ENCODE assay signal across 14 mouse cellular contexts in the genomic region with DNA sequence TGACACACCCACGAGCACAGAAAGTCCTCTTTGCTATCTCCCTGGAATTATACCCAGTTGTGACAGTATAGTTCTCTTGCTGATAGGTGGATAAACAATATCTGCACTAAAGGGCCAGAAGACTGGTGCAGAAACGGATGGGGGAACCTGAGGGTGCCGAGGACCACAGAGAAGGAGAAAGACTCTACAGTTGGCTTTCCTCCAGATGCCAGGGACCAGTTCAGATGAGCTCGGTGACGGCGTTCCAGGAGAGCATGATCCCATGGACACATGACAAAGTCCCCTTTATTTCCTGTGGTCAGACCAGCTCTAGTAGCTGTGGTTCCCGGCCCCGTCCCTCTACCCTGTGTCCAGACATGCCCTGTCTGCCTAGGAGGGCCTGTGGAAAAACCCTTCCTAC. TPM values are rescaled to one million over a fixed set of nuclear protein-coding genes. Genes with fewer than 3 reads are reported as not detected.
A peak's percentile ranks its signal among the peaks of the same experiment; 100 is the strongest.
DNase-seq lines count a peak whose midpoint lies in the region; ATAC-seq lines count a peak whose summit lies in the region.
"Had no signal": no experiment of that assay in that cellular context is flagged by ENCODE, and none has a peak within 500 bp of the region (broad histone marks: within the 10 kb centered on the region; RNA-seq: fewer than 3 reads in every experiment).

No protein-coding gene starts in this region.

- H3K27me3 ChIP-seq in midbrain, embryonic 13.5 days: no peaks in the 10 kb centered on the region
- H3K27me3 ChIP-seq in midbrain, embryonic 10.5 days (ENCODE audit: low read depth, poor library complexity, severe bottlenecking): no peaks in the 10 kb centered on the region
- no peaks in the 10 kb centered on the region for H3K27me3 ChIP-seq in kidney, embryonic 16.5 days (ENCODE audit: insufficient read depth, low read length)
- H3K27me3 ChIP-seq in neural tube, embryonic 13.5 days: no peaks in the 10 kb centered on the region
- H3K27me3 ChIP-seq: embryonic facial prominence, embryonic 15.5 days; limb, embryonic 12.5 days; liver, embryonic 15.5 days had no signal

- whole genome bisulfite sequencing in midbrain, embryonic 13.5 days: 79% methylated on average over 8 of the region's 8 CpGs
- WGBS in midbrain, embryonic 10.5 days: 91% methylated on average over 8 of the region's 8 CpGs
- WGBS in kidney, embryonic 16.5 days: 36% methylated on average over 8 of the region's 8 CpGs
- 16% methylated on average over 8 of the region's 8 CpGs for WGBS in neural tube, embryonic 13.5 days

- H3K4me3 ChIP-seq in midbrain, embryonic 13.5 days (replicated peaks): no peak overlapping the region
- no peak overlapping the region for H3K4me3 ChIP-seq in midbrain, embryonic 10.5 days
- H3K4me3 ChIP-seq in kidney, embryonic 16.5 days (ENCODE audit: low read length): no peak overlapping the region
- H3K4me3 ChIP-seq in neural tube, embryonic 13.5 days: no peak overlapping the region
- H3K4me3 ChIP-seq: embryonic facial prominence, embryonic 15.5 days; limb, embryonic 12.5 days; liver, embryonic 15.5 days had no signal

- H3K4me2 ChIP-seq in midbrain, embryonic 13.5 days (replicated peaks): no peak overlapping the region
- no peak overlapping the region for H3K4me2 ChIP-seq in kidney, embryonic 16.5 days (replicated peaks; ENCODE audit: low read depth, low read length)
- peak overlapping the region; percentile 34 for H3K4me2 ChIP-seq in neural tube, embryonic 13.5 days
- H3K4me2 ChIP-seq: embryonic facial prominence, embryonic 15.5 days; limb, embryonic 12.5 days; liver, embryonic 15.5 days had no signal

- H3K9me3 ChIP-seq in midbrain, embryonic 13.5 days: no peaks in the 10 kb centered on the region
- H3K9me3 ChIP-seq in midbrain, embryonic 10.5 days (replicated peaks): no peaks in the 10 kb centered on the region
- H3K9me3 ChIP-seq in kidney, embryonic 16.5 days (ENCODE audit: low read length): no peaks in the 10 kb centered on the region
- no peaks in the 10 kb centered on the region for H3K9me3 ChIP-seq in neural tube, embryonic 13.5 days
- H3K9me3 ChIP-seq: embryonic facial prominence, embryonic 15.5 days; limb, embryonic 12.5 days; liver, embryonic 15.5 days had no signal

- H3K36me3 ChIP-seq in midbrain, embryonic 13.5 days: no peaks in the 10 kb centered on the region
- H3K36me3 ChIP-seq in midbrain, embryonic 10.5 days: no peaks in the 10 kb centered on the region
- no peaks in the 10 kb centered on the region for H3K36me3 ChIP-seq in kidney, embryonic 16.5 days (ENCODE audit: insufficient read depth, low read length)
- no peaks in the 10 kb centered on the region for H3K36me3 ChIP-seq in neural tube, embryonic 13.5 days
- H3K36me3 ChIP-seq: embryonic facial prominence, embryonic 15.5 days; limb, embryonic 12.5 days; liver, embryonic 15.5 days had no signal

- no peak overlapping the region; the same call in 1 of the 2 replicates for H3K27ac ChIP-seq in midbrain, embryonic 13.5 days
- no peak overlapping the region for H3K27ac ChIP-seq in midbrain, embryonic 10.5 days (replicated peaks)
- H3K27ac ChIP-seq in kidney, embryonic 16.5 days (ENCODE audit: low read length): 0 out of 2 replicates have a peak overlapping the region, but pooled peaks have one; percentile 15
- peak overlapping the region; percentile 75 for H3K27ac ChIP-seq in neural tube, embryonic 13.5 days (replicated peaks)
- H3K27ac ChIP-seq: embryonic facial prominence, embryonic 15.5 days; limb, embryonic 12.5 days; liver, embryonic 15.5 days had no signal

- H3K9ac ChIP-seq in midbrain, embryonic 13.5 days (replicated peaks): no peak overlapping the region
- H3K9ac ChIP-seq in kidney, embryonic 16.5 days (replicated peaks; ENCODE audit: low read length): no peak overlapping the region
- no peak overlapping the region for H3K9ac ChIP-seq in neural tube, embryonic 13.5 days
- H3K9ac ChIP-seq: embryonic facial prominence, embryonic 15.5 days; limb, embryonic 12.5 days; liver, embryonic 15.5 days had no signal

- 0 out of 2 replicates have a peak, but pooled peaks have one; percentile 16 for ATAC-seq in midbrain, embryonic 13.5 days
- ATAC-seq in kidney, embryonic 16.5 days (ENCODE audit: low FRiP score, low TSS enrichment): no peak
- peak; percentile 44 for ATAC-seq in neural tube, embryonic 13.5 days (ENCODE audit: low read depth)

- peaks cover 25% of the 10 kb centered on the region for H3K4me1 ChIP-seq in midbrain, embryonic 13.5 days (replicated peaks)
- H3K4me1 ChIP-seq in midbrain, embryonic 10.5 days: peaks cover 9% of the 10 kb centered on the region; the same call in 1 of the 2 replicates
- peaks cover 33% of the 10 kb centered on the region for H3K4me1 ChIP-seq in kidney, embryonic 16.5 days (ENCODE audit: insufficient read depth, low read length)
- H3K4me1 ChIP-seq in neural tube, embryonic 13.5 days (replicated peaks): peaks cover 37% of the 10 kb centered on the region
- H3K4me1 ChIP-seq: embryonic facial prominence, embryonic 15.5 days; liver, embryonic 15.5 days had no signal

- peak; percentile 59 to 64 for DNase-seq in cerebellum, postnatal 10 days
- no peak for DNase-seq in cerebellum, adult 9-10 months
- no peak for DNase-seq in midbrain, embryonic 10.5 days (ENCODE audit: low spot score)
- DNase-seq in urinary bladder, postnatal 10 days (ENCODE audit: low spot score): no peak
- no peak for DNase-seq in adrenal gland, adult 2 months
- DNase-seq: right cerebral cortex, postnatal 25 days; thymus, adult 18-20 months had no signal

RNA-seq across cellular contexts. Expression of a gene that starts 44.2 kb away (rescaled TPM):
- 1.8 and 2.8 TPM in 2 replicates for polyA plus RNA-seq in midbrain, embryonic 13.5 days (2015; fragmentation: Nextera tagmentation; extraction: Ambion mirVana)
- 0.85 and 1.3 TPM in 2 replicates for polyA plus RNA-seq in midbrain, embryonic 10.5 days (2016; fragmentation: Nextera tagmentation; extraction: Ambion mirVana)
- polyA plus RNA-seq in kidney, embryonic 16.5 days (2015; fragmentation: Nextera tagmentation; extraction: Ambion mirVana): 4.0 and 5.0 TPM in 2 replicates
- polyA plus RNA-seq in neural tube, embryonic 13.5 days (2015; fragmentation: Nextera tagmentation; extraction: Ambion mirVana): 2.8 and 3.5 TPM in 2 replicates
- total RNA-seq in adrenal gland, adult 2 months (2021): not detected
- 0.31 and 0.37 TPM in 2 replicates for polyA plus RNA-seq in adrenal gland, adult 2 months (2012; rRNA removed)
- total RNA-seq: adrenal gland, adult 18-20 months had no signal

Comparison
In these comparisons a context has a peak if more than half of its experiments do, and no peak if none do; other contexts are left out.
1. DNase-seq: peak in cerebellum, postnatal 10 days (2 of 2); none in cerebellum, adult 9-10 months (single experiment), midbrain, embryonic 10.5 days (single experiment), urinary bladder, postnatal 10 days (single experiment) and adrenal gland, adult 2 months (single experiment).
2. H3K27ac ChIP-seq: peak in kidney, embryonic 16.5 days (single experiment) and neural tube, embryonic 13.5 days (single experiment); none in midbrain, embryonic 13.5 days (single experiment) and midbrain, embryonic 10.5 days (single experiment).